Comparison of ENCODE assay signal across 9 mouse cellular contexts in the genomic region with DNA sequence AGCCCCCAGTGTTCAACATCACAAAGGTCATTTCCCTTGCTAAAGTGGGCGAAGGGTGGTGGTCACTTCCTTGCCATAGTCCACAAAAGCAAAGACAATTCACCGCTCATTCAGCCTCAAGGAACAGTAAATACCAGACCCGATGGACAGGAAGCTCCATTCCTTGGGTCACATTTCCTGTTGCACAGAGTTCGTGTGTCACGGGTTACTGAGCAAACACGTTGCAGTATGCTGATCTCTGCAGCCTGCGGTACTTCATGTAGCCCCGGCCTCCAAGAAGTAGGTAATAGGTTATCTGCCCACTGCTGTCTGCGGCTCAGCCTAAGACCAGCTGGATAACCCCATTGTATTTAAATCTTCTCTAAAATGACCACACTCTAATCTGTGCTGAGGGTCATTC.
DNase-seq lines count a peak whose midpoint lies in the region; ATAC-seq and TF ChIP-seq lines count a peak whose summit lies in the region.
"Had no signal": no experiment of that assay in that cellular context is flagged by ENCODE, and none has a peak within 500 bp of the region (broad histone marks: within the 10 kb centered on the region; RNA-seq: fewer than 3 reads in every experiment).

No protein-coding gene starts in this region.

- H3K4me1 ChIP-seq in heart, adult 2 months (ENCODE audit: control insufficient read depth, insufficient read depth, low read length) = peaks cover 8% of the 10 kb centered on the region
- peaks cover 9% of the 10 kb centered on the region; the same call in 1 of the 2 replicates for H3K4me1 ChIP-seq in forebrain, embryonic 12.5 days
- H3K4me1 ChIP-seq: midbrain, embryonic 10.5 days had no signal

- no peak overlapping the region for H3K4me2 ChIP-seq in forebrain, embryonic 12.5 days
- H3K4me2 ChIP-seq: embryonic facial prominence, embryonic 12.5 days had no signal

- WGBS in heart, adult 2 months = 16% methylated on average over 9 of the region's 9 CpGs
- WGBS in forebrain, embryonic 12.5 days = 80% methylated on average over 9 of the region's 9 CpGs

- no peaks in the 10 kb centered on the region for H3K36me3 ChIP-seq in heart, adult 2 months (ENCODE audit: control insufficient read depth, insufficient read depth, low read length)
- H3K36me3 ChIP-seq in forebrain, embryonic 12.5 days (replicated peaks) = no peaks in the 10 kb centered on the region
- H3K36me3 ChIP-seq: embryonic facial prominence, embryonic 12.5 days; midbrain, embryonic 10.5 days had no signal

- no peaks in the 10 kb centered on the region for H3K27me3 ChIP-seq in heart, adult 2 months (ENCODE audit: control insufficient read depth, insufficient read depth, low read length)
- H3K27me3 ChIP-seq in forebrain, embryonic 12.5 days = no peaks in the 10 kb centered on the region
- H3K27me3 ChIP-seq: embryonic facial prominence, embryonic 12.5 days had no signal

- TF ChIP-seq POLR2A in heart, adult 2 months (IDR thresholded peaks at IDR 0.05; ENCODE audit: insufficient read depth, low read depth, low read length) = no peak

- no peak for TF ChIP-seq CTCF in heart, adult 2 months (IDR thresholded peaks at IDR 0.05)

- H3K9ac ChIP-seq in heart, adult 2 months (ENCODE audit: low read depth, low read length) = no peak overlapping the region
- H3K9ac ChIP-seq in forebrain, embryonic 12.5 days = no peak overlapping the region
- H3K9ac ChIP-seq: embryonic facial prominence, embryonic 12.5 days had no signal

- TF ChIP-seq EP300 in heart, adult 2 months (IDR thresholded peaks at IDR 0.05; ENCODE audit: insufficient read depth, low read depth, low read length) = peak; percentile 83; the same call in 1 of the 2 replicates

- no peaks in the 10 kb centered on the region for H3K9me3 ChIP-seq in forebrain, embryonic 12.5 days
- H3K9me3 ChIP-seq: embryonic facial prominence, embryonic 12.5 days; midbrain, embryonic 10.5 days had no signal

- no peak overlapping the region for H3K4me3 ChIP-seq in heart, adult 2 months
- H3K4me3 ChIP-seq in forebrain, embryonic 12.5 days (replicated peaks) = no peak overlapping the region
- H3K4me3 ChIP-seq: embryonic facial prominence, embryonic 12.5 days; midbrain, embryonic 10.5 days had no signal

- peak in 1 of 2 experiments; percentile 47 for DNase-seq in heart, adult 2 months
- peak; percentile 43 to 59 for DNase-seq in heart, postnatal 10 days
- peak; percentile 42 for DNase-seq in liver
- DNase-seq in thymus, postnatal 0 days (ENCODE audit: low spot score) = no peak
- DNase-seq in gastrocnemius, adult 18-20 months (ENCODE audit: low spot score) = no peak

- intact Hi-C loops in heart, adult 2 months (cut with DNase I) = loop anchor here (5.0 kb wide), 1 partner anchor 419 kb away; no protein-coding TSS in a partner anchor
- intact Hi-C loops in heart, postnatal 10 days (cut with DNase I) = loop anchor here (5.0 kb wide), 1 partner anchor 404 kb away; no protein-coding TSS in a partner anchor

- ATAC-seq in megakaryocyte progenitor cell, adult 5-6 weeks (replicated peaks; ENCODE audit: poor library complexity) = peak; percentile 29; the same call in 1 of the 2 replicates
- no peak for ATAC-seq in forebrain, embryonic 12.5 days (ENCODE audit: low FRiP score)

- no peaks in the 10 kb centered on the region for H3K79me2 ChIP-seq in heart, adult 2 months (replicated peaks; ENCODE audit: control insufficient read depth, insufficient read depth, low read length)

- peak overlapping the region; percentile 71 for H3K27ac ChIP-seq in heart, adult 2 months
- no peak overlapping the region for H3K27ac ChIP-seq in forebrain, embryonic 12.5 days
- H3K27ac ChIP-seq: embryonic facial prominence, embryonic 12.5 days; midbrain, embryonic 10.5 days had no signal

Comparison
In these comparisons a context has a peak if more than half of its experiments do, and no peak if none do; other contexts are left out.
1. DNase-seq: peak in heart, postnatal 10 days (2 of 2) and liver (single experiment); none in thymus, postnatal 0 days (single experiment) and gastrocnemius, adult 18-20 months (single experiment).